Comparison of ENCODE assay signal across 16 mouse cellular contexts in genomic region chr17:80786858-80787257, GRCm38 (mm10). TPM values are rescaled to one million over a fixed set of nuclear protein-coding genes. Genes with fewer than 3 reads are reported as not detected.
DNase-seq lines count a peak whose midpoint lies in the region; ATAC-seq and TF ChIP-seq lines count a peak whose summit lies in the region.
"Had no signal": no experiment of that assay in that cellular context is flagged by ENCODE, and none has a peak within 500 bp of the region (broad histone marks: within the 10 kb centered on the region; RNA-seq: fewer than 3 reads in every experiment).

No protein-coding gene starts in this region.

- H3K27me3 ChIP-seq in limb, embryonic 15.5 days = no peaks in the 10 kb centered on the region
- H3K27me3 ChIP-seq in limb, embryonic 10.5 days (ENCODE audit: low read depth, poor library complexity, severe bottlenecking) = no peaks in the 10 kb centered on the region
- H3K27me3 ChIP-seq in intestine, embryonic 16.5 days (replicated peaks; ENCODE audit: control insufficient read depth, insufficient read depth, low read length) = no peaks in the 10 kb centered on the region
- H3K27me3 ChIP-seq in small intestine, adult 2 months (ENCODE audit: control insufficient read depth, insufficient read depth, low read length) = no peaks in the 10 kb centered on the region
- H3K27me3 ChIP-seq in thymus, adult 2 months (ENCODE audit: control insufficient read depth, insufficient read depth, low read length) = no peaks in the 10 kb centered on the region
- H3K27me3 ChIP-seq: heart, embryonic 12.5 days had no signal

- no peak overlapping the region for H3K9ac ChIP-seq in limb, embryonic 15.5 days
- no peak overlapping the region for H3K9ac ChIP-seq in intestine, embryonic 16.5 days (ENCODE audit: low read depth, low read length)
- H3K9ac ChIP-seq: heart, embryonic 12.5 days had no signal

- no peak for ATAC-seq in limb, embryonic 15.5 days (ENCODE audit: insufficient number of reproducible peaks, low FRiP score, low TSS enrichment, low read depth)
- peak; percentile 90 for ATAC-seq in intestine, embryonic 16.5 days
- ATAC-seq: forebrain, embryonic 16.5 days had no signal

- H3K27ac ChIP-seq in limb, embryonic 15.5 days = peak overlapping the region; percentile 48; the same call in 1 of the 2 replicates
- H3K27ac ChIP-seq in limb, embryonic 10.5 days = no peak overlapping the region
- H3K27ac ChIP-seq in intestine, embryonic 16.5 days (ENCODE audit: low read length) = peak overlapping the region; percentile 88
- peak overlapping the region; percentile 81 for H3K27ac ChIP-seq in small intestine, adult 2 months (ENCODE audit: insufficient read depth, low read depth, low read length)
- no peak overlapping the region for H3K27ac ChIP-seq in thymus, adult 2 months (ENCODE audit: control insufficient read depth, insufficient read depth, low read length)
- H3K27ac ChIP-seq: hindbrain, embryonic 10.5 days; layer of hippocampus, adult 2 months had no signal

- DNase-seq in limb, embryonic 10.5 days (ENCODE audit: low spot score) = no peak
- peak; percentile 78 for DNase-seq in kidney, postnatal 14 days
- DNase-seq in thymus, adult 2 months = no peak
- DNase-seq in adrenal gland, adult 18-20 months (ENCODE audit: low spot score in 2 of 2) = no peak
- no peak for DNase-seq in right cerebral cortex, adult 2 months (ENCODE audit: low spot score in 2 of 2)
- DNase-seq: adrenal gland, adult 8-10 months; cerebellum, adult 2 months; gastrocnemius, postnatal 14 days; midbrain, embryonic 14.5 days had no signal

- H3K4me3 ChIP-seq in limb, embryonic 15.5 days = no peak overlapping the region
- no peak overlapping the region for H3K4me3 ChIP-seq in limb, embryonic 10.5 days
- no peak overlapping the region for H3K4me3 ChIP-seq in intestine, embryonic 16.5 days (ENCODE audit: low read length)
- no peak overlapping the region for H3K4me3 ChIP-seq in small intestine, adult 2 months (ENCODE audit: low read depth, low read length)
- no peak overlapping the region for H3K4me3 ChIP-seq in thymus, adult 2 months (ENCODE audit: control insufficient read depth, insufficient read depth, low read length)
- H3K4me3 ChIP-seq: heart, embryonic 12.5 days; hindbrain, embryonic 10.5 days; layer of hippocampus, adult 2 months had no signal

- no peaks in the 10 kb centered on the region for H3K9me3 ChIP-seq in limb, embryonic 15.5 days
- H3K9me3 ChIP-seq in limb, embryonic 10.5 days (replicated peaks) = no peaks in the 10 kb centered on the region
- H3K9me3 ChIP-seq in intestine, embryonic 16.5 days (ENCODE audit: control insufficient read depth, low read length) = no peaks in the 10 kb centered on the region
- H3K9me3 ChIP-seq: heart, embryonic 12.5 days; hindbrain, embryonic 10.5 days had no signal

- no peak for TF ChIP-seq CTCF in small intestine, adult 2 months (IDR thresholded peaks at IDR 0.05; ENCODE audit: extremely low read depth, insufficient read length, insufficient replicate concordance, low read depth, low read length)
- no peak for TF ChIP-seq CTCF in thymus, adult 2 months (IDR thresholded peaks at IDR 0.05; ENCODE audit: borderline replicate concordance, control insufficient read depth, extremely low read depth, insufficient read depth, low read length, poor library complexity)

- no peak overlapping the region for H3K4me2 ChIP-seq in limb, embryonic 15.5 days
- H3K4me2 ChIP-seq in intestine, embryonic 16.5 days (ENCODE audit: low read depth, low read length) = no peak overlapping the region
- H3K4me2 ChIP-seq: heart, embryonic 12.5 days had no signal

- 40% methylated on average over 2 of the region's 2 CpGs for WGBS in limb, embryonic 15.5 days
- WGBS in limb, embryonic 10.5 days = 82% methylated on average over 2 of the region's 2 CpGs
- WGBS in intestine, embryonic 16.5 days = 28% methylated on average over 2 of the region's 2 CpGs
- 17% methylated on average over 2 of the region's 2 CpGs for WGBS in small intestine, adult 2 months
- 85% methylated on average over 2 of the region's 2 CpGs for WGBS in thymus, adult 2 months

- peaks cover 13% of the 10 kb centered on the region for H3K4me1 ChIP-seq in limb, embryonic 15.5 days
- no peaks in the 10 kb centered on the region for H3K4me1 ChIP-seq in limb, embryonic 10.5 days
- H3K4me1 ChIP-seq in intestine, embryonic 16.5 days (ENCODE audit: control insufficient read depth, insufficient read depth, low read length) = peaks cover 30% of the 10 kb centered on the region
- H3K4me1 ChIP-seq in small intestine, adult 2 months (ENCODE audit: control insufficient read depth, insufficient read depth, insufficient read length, low read length) = peaks cover 6% of the 10 kb centered on the region
- no peaks in the 10 kb centered on the region; the same call in 1 of the 2 replicates for H3K4me1 ChIP-seq in thymus, adult 2 months (replicated peaks; ENCODE audit: control insufficient read depth, insufficient read depth, low read length)

- TF ChIP-seq POLR2A in small intestine, adult 2 months (IDR thresholded peaks at IDR 0.05; ENCODE audit: low read depth, low read length) = no peak
- no peak for TF ChIP-seq POLR2A in thymus, adult 2 months (IDR thresholded peaks at IDR 0.05; ENCODE audit: control insufficient read depth, extremely low read depth, insufficient read depth, low read length, poor library complexity)

- H3K36me3 ChIP-seq in limb, embryonic 15.5 days = no peaks in the 10 kb centered on the region
- no peaks in the 10 kb centered on the region for H3K36me3 ChIP-seq in limb, embryonic 10.5 days
- H3K36me3 ChIP-seq in intestine, embryonic 16.5 days (ENCODE audit: control insufficient read depth, insufficient read depth, low read length) = no peaks in the 10 kb centered on the region
- no peaks in the 10 kb centered on the region for H3K36me3 ChIP-seq in small intestine, adult 2 months (ENCODE audit: control insufficient read depth, insufficient read depth, low read length)
- H3K36me3 ChIP-seq in thymus, adult 2 months (ENCODE audit: control insufficient read depth, insufficient read depth, low read length) = no peaks in the 10 kb centered on the region
- H3K36me3 ChIP-seq: heart, embryonic 12.5 days; hindbrain, embryonic 10.5 days had no signal

RNA-seq across cellular contexts. Expression of gene Map4k3, which starts 58.6 kb away (rescaled TPM):
- 21.2 and 31.1 TPM in 2 replicates for polyA plus RNA-seq in limb, embryonic 15.5 days (2015; fragmentation: Nextera tagmentation; extraction: Ambion mirVana)
- polyA plus RNA-seq in limb, embryonic 10.5 days (2016; fragmentation: Nextera tagmentation; extraction: Ambion mirVana) = 19.3 and 25.3 TPM in 2 replicates
- polyA plus RNA-seq in intestine, embryonic 16.5 days (2015; fragmentation: Nextera tagmentation; extraction: Ambion mirVana) = 15.2 and 16.9 TPM in 2 replicates
- polyA plus RNA-seq in small intestine, adult 2 months (2012; rRNA removed) = 4.2 and 9.4 TPM in 2 replicates
- 5.1 and 5.9 TPM in 2 replicates for polyA plus RNA-seq in thymus, adult 2 months (2012; rRNA removed)
- 10 to 100 TPM; 37.5 to 40.7 TPM for total RNA-seq in adrenal gland, adult 18-20 months (2021)

Comparison
In these comparisons a context has a peak if more than half of its experiments do, and no peak if none do; other contexts are left out.
1. H3K27ac ChIP-seq: peak in limb, embryonic 15.5 days (single experiment), intestine, embryonic 16.5 days (single experiment) and small intestine, adult 2 months (single experiment); none in limb, embryonic 10.5 days (single experiment) and thymus, adult 2 months (single experiment).